Mouse (Mus musculus) ovary, adult 2 months (tissue): ENCODE data around the gene Gm21310. TPM values are rescaled to one million over a fixed set of nuclear protein-coding genes. Genes with fewer than 3 reads are reported as not detected.

Experiments used
- polyA plus RNA-seq: library from polyadenylated mRNA; depleted of rRNA; stranded (reverse); fragments of >200 nt; gene quantifications from 2 replicates; pipeline ENCODE4 v1.2.3, GENCODE M21; 2012; rRNA removed

Gene Gm21310
- not detected in 2 replicates for polyA plus RNA-seq

DNA sequence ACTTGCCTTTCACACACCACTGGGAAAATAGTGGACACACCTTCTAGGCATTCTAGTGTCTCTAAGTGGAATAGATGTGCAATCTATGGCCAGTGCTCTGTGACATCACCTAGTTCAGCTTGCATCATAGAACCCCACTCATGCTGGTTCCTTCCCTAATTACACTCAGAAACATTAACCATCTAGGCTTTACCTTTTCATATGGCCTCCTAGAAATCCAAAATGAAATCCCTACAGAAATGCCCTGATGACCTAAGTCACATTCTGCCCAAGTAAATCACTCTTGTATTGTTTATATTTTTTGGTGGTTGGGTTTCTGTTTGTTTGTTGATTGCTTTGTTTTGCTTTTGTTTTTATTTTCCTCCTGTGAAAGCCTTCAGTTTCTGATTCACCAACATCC is at the start of gene Gm21310:
Gm21310 (minus strand) TSS at position 101 of the 400 bp plus-strand sequence.

Other genes starting within 250 kb of the Gm21310 start
- gene Gm20834, start 177.4 kb upstream of the Gm21310 start, polyA plus RNA-seq, result not detected in 2 replicates